Mouse (Mus musculus) MN1 (cell line): ENCODE measurements around the gene Glis2.
A peak's percentile ranks its signal among the peaks of the same experiment; 100 is the strongest.
"Not testable (repeated sequence)": the region's sequence is repeated elsewhere in the genome, so short reads cannot be mapped to it uniquely, and the experiment has no call there.

Source experiments
- DNase-seq: peaks from one replicate; pipeline ENCODE4 v3.0.0-alpha.2; 2016; ENCODE audit warnings: low spot score

Glis2 gene

DNA sequence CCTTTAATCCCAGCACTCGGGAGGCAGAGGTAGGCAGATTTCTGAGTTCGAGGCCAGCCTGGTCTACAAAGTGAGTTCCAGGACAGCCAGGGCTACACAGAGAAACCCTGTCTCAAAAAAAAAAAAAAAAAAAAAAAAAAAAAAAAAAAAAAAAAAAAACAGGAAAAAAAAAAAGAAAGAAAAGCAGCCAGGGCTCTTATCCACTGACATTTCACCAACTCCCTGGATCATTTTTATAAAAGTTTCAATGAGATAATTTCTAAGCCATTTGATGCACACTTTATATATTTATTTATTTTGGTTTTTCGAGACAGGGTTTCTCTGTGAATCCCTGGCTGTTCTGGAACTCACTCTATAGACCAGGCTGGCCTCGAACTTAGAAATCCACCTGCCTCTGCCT lies 13.3 kb upstream of the Glis2 start:
- not testable (repeated sequence) for DNase-seq

DNA sequence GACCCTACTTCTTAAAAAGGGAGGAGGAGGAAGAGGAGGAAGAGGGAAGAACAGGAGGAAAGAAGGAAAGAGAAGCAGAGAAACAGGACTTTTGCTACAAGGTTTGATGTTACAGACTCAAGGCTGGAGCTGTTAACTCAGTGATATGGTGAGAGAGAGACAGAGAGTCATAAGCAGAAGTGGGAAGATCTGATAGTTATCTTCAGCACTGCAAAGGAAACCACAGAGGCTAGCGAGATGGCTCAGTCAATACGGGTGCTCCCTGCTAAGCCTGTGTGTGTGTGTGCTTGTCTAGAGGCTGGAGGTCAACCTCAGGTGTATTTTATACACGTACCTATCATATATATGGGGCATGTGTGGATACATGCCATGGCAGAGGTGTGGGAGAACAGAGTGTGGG lies 10.7 kb upstream of the Glis2 start:
- no peak for DNase-seq

DNA sequence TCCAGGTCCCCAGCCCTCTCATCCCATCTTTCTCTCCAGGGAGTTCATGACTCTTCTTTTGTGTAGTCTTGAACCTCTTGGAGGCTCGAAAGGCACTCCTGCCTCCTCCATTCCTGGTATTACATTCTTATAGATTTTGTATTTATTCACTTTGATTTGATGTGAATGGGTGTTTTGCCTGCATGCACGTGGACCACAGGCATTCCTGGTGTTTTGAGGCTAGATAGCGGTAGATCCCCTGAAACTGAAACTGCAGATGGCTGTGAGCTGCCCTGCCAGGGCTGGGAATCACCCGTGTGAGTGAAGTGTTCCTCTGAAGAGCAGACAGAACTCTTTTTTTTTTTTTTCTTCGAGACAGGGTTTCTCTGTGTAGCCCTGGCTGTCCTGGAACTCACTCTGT lies 10.1 kb upstream of the Glis2 start:
- DNase-seq, result no peak

DNA sequence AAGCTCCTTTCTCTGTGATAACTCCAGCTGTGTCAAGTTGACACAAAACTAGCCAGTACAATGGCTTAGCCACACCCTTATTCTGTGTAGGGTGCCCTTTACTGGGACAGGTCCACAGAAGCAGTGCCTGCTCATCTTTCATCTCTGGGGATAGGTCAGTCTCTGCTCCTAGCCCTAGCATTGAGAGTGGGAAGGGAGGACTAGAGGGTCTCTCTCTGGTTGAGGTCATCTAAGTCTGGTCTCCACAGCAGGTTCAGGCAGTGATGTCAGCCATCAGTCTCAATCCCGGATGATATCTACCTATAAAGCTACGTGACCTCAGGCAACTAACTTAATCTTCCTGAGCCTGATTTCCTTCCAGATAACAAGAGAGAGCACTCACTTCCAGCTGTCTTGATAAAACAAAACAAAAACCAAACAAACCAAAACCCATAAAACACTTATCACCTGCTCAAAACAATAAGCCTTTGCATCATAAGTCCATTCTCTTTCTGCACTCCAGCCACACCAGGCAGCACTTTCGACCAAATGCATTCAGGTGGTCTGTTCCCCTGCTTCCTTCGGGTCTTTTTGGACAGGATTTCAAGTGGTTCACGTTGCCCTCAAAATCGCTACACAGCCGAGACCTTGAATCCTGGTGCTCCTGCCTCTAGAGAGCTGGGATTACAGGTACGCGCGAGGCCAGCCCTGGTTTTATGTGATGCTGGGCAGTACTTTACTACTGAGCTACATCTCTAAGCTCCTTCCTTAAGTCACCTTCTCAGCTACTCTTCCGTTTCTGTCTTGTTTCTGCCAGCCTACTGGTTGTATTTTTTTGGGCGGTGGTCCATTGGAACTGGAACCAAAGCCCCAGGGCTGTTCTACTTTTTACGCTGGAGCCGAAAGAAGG lies 8.6 kb upstream of the Glis2 start:
- DNase-seq, result no peak

DNA sequence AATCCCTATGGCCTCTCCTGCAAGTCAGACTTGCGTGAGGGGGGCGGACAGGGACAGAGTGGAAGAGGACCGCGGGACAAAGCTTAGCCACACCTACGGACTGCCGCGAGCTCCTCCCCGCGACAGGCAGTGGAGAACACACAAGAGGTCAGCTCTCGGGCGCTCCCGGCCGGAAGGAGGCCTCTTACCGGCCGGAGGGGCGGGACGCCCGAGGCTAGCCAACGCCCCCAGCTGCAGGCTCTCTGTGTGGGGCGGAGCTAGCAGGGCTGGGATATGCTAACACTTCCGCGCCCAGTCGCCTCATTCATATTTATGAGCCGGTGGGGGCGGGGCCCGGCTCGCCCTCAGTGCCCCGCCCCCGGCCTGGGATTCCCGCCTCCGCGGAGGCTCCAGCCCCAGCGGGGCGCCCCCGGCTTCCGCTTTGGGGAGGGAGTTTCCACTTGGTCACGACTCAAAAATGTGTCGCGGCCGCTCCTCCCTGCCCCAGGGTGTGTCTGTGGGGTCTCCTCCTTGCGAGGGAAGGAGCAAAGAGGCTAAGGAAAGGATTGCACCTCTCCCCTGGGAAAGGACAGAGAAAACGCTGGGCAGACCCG lies 7.9 kb upstream of the Glis2 start:
- peak; percentile 98 for DNase-seq

DNA sequence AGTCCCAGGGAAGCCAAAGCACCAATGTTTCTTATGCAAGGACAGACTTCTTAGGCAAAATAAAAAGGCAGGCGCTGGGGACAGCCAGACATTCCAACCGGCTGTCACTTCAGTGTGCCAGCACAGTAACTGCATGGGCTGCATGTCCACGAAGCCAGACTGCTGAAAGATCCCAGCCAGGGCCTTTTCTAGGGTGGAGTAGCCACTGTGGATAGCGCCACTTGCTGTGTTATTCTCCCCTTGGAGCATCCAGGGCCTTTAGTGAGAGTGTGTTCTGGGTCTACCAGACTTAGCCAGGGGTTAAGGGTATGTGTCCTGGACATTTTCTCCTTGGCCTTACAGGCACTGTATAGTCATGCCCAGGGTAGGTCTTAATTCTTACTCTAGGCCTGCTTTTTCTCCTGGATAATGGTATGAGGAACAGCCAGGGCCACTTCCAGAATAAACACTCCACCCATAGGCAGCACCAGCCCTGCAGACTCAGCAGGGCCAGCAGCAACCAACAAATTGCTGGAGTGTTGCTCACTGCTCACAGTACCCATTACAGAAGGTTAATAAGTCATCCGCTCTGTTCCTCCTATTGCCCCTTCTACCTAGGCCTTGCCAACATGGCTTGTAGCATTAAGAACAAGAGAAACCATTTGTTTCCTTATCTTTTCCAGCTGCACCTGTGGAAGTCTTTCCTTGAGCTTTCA lies 6.8 kb upstream of the Glis2 start:
- DNase-seq, result peak; percentile 32

DNA sequence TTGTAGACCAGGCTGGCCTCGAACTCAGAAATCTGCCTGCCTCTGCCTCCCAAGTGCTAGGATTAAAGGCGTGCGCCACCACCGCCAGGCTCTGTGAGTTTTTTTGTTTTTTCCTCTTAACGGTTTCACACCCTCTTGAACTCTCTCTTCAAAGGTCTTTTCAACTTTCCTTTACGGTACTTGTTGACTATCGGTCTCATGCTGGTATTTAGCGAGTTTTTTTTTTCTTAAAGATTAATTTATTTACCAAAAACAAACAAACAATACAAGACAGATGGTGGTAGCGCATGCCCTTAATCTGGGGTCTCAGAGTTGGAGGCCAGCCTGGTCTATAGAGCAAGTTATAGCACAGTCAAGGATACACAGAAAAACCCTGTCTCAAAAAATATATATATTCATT lies 4.3 kb upstream of the Glis2 start:
- no peak for DNase-seq

DNA sequence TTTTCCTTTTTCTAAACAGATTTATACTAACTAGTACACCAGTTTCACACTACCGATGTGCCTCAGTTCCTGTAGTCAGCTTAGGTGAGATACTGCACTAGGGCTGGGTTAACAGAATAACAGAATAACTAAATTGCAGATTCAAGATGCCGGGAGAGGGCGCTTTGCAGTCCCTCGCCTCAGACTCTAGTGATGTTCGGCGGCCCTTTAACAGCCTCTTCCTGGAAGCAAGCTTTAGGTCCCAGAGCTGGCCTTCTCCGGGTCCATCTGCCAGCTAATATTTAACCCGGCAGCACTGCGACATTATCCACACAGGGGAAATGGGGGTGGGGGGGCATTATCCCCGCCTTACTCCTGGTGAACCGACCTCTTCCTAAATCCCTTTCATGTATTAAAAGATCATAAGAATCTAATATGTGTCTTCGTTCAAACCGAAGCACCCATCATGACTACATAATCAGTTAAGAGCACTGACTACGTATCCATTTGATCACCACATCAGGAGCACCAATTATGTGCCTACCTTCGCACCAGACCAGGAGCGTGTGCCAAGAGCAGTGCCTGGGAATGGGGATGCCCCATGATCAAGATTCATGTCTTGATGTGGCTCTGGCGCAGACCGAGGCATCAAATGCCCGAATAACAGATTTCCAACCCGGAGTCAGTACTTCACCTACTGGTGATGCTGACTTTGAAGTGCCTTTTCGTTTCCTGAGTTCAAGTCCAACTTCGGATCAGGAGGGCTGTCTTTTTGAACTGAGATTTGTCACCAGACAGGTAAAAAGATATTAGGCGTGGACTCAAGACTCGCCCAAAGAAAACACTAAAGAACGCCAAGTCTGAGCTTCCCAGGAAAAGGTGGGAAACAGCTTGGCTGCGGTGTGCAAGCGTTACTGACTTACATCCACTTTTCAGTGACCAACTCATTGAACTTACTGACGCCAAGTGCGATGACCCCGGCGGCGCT lies 1.3 kb upstream of the Glis2 start:
- DNase-seq, result peak; percentile 69

DNA sequence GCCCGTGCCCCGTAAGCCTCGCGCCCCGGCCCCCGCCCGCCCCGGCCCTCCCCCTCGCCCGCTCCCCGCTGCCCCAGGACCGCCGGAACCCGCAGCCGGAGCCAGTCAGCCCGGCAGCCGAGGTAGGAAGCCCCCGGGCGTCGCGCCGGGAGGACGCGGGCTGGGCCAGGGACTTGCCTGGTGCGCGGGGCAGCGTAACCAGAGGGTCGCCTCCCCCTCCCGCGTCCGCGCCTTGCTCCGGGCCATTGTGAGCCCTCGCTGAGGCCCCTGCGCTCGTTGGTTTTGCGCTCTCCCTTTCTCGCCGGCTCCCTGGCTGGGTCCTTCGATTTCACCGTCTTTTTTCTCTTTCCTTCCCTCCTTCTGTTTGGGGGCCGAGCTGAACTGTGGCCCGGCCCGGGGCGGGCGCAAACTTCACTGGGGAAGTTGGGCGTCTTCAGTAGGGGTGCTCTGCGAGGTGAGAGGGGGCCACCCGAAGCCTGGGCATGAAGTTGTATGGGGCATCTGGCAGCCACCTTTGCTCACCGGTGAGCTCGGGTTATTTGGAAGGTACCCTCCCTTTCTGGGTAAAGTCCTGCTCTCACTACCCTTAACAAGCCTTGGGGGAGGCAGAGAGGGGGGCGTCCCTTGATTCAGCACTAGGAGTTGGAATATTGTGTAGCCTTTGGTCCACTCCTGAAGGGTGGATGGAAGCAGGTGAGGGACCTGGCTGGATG lies 457 bp downstream of the Glis2 start:
- peak; percentile 63 for DNase-seq

DNA sequence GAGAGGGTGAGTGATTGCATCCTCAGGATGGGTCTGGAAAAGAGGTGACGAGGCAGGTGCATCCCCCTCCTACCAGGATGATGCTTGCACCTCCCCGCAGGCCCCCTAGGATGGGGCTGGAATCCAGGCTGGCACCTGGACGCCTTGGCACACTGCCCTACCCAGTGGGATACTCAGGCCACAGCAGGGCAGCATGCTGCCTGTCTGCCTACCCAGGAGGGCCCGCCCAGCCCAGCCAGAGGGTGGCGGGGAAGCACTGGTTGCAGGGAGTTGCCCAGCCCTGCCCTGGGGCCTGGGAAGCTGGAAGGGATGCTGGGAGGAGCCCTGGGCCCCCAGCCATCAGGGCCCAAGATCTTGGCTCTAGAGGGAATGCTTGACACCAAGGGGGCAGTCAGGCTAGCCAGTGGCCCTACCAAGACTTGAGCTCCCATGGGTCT lies 1.0 kb downstream of the Glis2 start:
- DNase-seq, result peak; percentile 81

DNA sequence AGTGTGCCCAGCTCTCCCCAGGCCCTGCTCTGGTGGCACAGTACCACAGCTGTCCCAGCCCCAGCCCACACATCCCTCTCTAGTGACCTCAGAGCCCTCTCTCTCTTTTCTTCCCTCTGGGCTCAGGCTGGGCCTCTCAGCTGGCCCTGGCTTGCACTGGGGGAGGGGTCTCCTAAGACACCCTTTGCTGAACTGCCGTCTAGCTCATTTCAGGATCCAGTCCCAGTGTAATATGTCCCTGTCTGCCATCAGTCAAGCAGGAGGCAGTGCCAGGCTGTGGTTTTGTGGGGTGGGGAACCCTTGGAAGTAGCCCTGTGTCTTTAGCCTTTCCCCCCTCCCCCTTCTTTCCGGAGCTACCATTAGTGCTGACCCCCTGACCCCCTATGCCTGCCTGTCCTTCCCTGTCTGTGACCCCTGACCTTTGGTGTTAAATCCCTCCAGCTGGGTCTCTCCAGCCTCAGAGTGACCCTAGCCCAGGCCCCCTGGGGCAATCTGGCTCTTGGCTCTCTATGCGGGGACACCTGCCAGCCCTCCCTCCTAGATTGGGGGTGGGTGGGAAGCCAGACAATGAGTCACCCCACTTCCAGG lies 1.7 kb downstream of the Glis2 start:
- DNase-seq, result peak; percentile 47

DNA sequence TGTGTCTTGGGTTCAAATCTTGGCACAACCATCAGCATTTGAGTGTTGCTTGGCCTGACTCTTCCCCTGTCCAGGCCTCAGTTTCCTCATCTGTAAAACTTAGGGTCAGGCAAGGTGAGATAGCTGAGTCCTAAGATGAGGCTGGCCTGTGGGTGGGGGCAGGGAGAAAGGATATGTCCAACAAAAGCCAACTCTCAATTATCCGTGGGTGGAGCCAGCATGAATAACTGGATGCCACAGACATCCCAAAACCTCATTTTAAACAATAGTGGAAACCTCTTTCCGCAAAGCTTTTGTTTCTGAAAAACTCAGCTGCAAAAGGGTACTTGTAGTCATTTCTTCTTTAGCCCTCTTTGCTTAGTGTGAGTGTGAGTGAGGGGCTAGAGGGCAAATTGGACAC lies 2.3 kb downstream of the Glis2 start:
- no peak for DNase-seq

DNA sequence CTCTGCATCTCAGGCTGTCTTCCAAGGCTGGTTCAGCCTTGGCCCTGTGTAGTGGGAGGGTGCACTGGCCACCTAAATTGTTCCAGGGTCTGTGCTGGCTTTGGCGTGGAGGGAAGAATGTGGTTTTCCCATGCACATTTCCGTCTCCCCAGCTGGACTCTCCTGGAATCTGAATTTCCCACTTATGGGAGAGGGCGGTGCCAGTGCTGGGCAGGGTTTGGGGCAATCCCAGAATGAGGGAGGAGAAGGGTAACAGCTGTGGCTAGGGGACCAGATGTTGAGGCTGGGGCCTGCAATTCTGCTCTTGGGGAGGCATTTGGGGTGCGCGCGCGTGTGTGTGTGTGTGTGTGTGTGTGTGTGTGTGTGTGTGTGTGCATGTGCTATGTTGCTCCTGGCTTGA lies 2.8 kb downstream of the Glis2 start:
- DNase-seq, result no peak

DNA sequence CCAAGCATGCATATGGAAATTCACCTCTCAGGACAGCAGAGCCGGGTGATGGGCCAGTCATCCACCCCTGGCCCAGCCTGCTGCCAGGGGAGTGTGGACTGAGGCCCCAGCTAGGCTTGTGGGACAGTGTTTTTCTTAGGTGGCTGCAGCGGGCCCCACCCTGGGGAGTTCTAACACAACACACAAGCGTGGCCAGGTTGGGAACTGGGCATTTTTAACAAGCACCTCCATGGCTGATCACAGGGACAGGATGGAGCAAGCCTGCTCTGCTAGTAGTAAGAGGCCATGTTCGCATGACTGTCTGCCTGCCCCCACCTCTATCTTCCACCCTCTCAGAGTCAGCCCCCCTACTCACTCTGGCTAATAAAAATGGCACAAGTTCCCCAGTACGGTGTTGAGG lies 3.5 kb downstream of the Glis2 start:
- no peak for DNase-seq

DNA sequence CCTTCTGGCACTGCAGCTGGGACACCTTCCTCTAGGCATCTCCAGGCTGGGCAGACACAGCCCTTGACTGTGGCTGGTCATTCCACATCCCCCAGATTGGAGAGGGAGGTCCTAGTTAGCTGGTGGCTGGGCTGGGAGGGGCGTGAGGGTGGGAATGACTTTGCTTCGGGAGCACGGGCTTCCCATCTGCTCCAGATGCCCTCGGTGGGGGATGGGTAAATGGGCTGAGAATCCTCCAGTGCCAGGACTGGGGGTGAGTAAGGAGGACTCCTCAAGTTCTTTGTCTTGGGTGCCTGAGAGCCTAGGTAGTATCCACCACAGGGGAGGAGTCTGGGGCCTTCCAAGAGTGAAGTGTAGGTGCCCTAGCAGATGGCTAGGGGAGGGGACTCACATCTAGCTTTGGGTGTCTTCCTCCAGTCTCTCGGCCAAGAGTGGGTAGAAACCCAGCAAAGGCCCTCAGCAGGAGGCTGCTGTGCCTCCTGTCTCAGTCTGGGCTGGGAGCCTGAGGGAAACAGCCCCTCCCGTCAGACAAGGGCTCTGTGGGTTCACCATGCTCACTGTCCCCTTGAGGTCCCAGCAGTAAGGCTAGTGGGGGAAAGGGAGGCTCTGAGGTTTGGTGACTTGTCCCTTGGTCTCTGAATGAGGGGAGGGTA lies 4.5 kb downstream of the Glis2 start:
- no peak for DNase-seq

DNA sequence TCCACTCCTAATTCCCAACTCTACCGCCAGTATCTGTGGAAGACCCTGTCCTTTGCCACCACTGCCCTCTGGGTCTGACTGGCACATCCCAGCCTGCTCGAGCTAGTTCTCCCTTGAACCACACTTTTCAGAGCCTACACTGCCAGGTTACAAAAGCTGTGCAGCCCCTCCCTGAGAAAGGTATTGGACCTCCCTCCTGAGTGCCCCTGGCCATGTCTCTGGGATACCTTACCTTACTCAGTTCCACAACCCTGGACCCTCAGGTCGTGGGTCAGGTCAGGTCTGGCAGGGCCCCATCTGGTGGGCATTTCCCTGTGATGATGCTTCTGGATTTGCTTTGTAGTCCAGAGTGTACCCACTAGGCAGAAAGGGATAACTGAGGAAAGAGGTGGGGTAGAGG lies 5.1 kb downstream of the Glis2 start:
- no peak for DNase-seq

DNA sequence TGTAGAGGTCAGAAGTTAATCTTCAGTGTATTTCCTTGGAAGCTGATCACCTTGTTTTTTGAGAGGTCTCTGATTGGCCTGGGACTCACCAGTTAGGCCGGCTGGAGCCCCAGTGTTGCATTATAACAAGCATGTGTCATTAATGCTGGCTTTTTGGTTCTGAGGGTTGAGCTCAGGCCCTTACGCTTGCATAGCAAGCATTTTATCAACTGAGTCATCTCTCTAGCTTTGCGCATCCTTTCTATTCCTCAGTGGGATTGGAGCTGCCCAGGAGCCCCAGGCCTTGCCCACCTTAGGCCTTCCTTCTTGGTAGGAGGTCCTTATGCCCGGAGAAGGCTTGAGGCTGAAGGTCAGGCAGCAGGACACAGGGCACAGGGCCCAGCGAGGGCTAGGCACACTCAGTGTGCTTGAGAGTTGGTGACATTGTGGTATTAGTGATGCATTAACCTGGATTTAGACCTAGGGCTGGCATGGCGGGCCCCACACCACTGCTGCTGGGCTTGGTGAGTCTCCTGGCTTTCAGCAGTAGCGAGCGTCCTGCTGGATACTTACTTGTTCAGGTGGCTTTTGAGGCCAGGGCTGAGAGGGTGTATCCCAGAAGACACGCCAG lies 6.3 kb downstream of the Glis2 start:
- no peak for DNase-seq

DNA sequence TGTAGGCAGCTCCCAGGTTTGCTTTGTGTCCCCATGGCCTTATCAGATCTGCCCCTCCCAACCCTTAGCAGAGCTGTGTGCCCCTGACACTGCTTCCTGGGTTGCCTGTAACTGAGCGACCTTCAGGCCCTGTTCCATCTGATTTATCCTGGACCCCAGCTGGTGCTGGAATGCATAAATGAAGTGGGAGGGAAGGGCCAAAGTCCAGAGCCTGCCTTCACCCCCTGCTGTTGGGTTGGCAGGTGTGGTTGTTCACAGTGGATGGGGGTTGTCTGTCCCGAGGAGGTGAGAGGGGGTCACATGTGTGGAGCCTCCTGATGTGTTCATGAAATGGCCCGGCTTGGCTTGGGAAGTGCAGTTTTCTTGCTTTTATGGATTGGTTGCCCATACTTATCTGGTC lies 7.7 kb downstream of the Glis2 start:
- DNase-seq, result no peak

DNA sequence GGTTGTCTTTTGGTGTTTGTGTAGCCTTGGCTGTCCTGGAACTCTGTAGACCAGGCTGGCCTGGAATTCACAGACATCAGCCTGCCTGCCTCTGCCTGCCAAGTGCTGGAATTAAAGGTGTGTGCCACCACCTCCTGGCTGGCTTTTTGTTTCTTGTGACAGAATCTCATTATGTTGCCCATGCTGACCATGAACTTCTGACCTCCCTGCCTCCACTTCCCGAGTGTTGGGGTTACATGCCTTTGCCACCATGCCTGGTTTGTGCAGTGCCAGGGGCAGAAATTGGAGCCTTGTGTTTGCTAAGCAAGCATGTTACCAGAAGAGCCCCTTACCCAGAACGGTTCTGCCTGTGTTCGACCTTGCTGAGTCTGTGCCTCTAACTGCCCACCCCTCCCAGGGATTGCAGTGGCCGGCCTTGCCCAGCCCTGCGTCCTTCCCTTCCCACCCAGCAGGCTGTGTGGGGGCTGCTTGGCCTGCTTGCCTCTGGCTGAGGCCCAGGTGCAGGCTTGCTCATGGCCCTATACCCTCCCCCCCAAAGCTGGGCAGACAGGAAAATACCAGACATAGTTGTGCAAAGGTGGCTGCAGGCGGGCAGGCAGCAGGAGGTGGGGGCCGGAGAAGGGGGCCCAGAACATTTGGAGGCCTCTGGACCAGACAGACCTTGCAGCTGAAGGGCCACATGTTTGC lies 8.4 kb downstream of the Glis2 start:
- DNase-seq, result no peak
